Mouse (Mus musculus): ENCODE data around the gene Frmd4a. TPM values are rescaled to one million over a fixed set of nuclear protein-coding genes. Genes with fewer than 3 reads are reported as not detected.

The Frmd4a gene
- polyA plus RNA-seq, 1 experiment from 2014 or later, result 6.6 TPM

DNA sequence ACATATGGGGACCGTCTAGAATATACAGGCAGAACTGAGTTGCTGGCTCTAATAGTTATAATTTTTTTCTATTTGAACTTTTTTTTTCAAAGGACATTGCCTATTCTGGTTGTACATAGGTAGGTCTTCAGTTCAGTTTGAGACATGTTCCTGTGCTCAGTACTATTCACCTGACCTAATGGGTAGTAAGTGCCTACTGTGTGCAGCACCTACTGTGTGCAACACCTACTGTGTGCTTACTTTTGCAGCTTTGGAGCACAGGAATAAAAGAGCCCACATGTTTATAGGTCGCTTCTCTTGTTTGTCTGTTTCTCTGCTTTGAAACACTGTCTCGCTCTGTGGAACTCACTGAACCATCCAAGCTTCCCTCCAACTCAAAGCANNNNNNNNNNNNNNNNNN, 284.6 kb downstream of the Frmd4a start:
- H3K27ac ChIP-seq (ENCODE audit: low read depth), result no peak overlapping the region
- WGBS (ENCODE audit: insufficient replicate concordance), result 75% methylated on average over 3 of the region's 3 CpGs
- ATAC-seq (no peak), DNase-seq (no peak)
- H3K9ac ChIP-seq (replicated peaks), result no peak overlapping the region
- H3K4me3 ChIP-seq (ENCODE audit: low read depth, low read length), result no peak overlapping the region
- no peak overlapping the region for H3K4me2 ChIP-seq (ENCODE audit: low read depth, low read length)
- no peaks in the 10 kb centered on the region for H3K36me3 ChIP-seq (replicated peaks; ENCODE audit: insufficient read depth, low read length)
- no peaks in the 10 kb centered on the region for H3K27me3 ChIP-seq (ENCODE audit: insufficient read depth, low read length)
- TF ChIP-seq CTCF (IDR thresholded peaks at IDR 0.05; ENCODE audit: low read depth) (no peak), EP300 (IDR thresholded peaks at IDR 0.05; ENCODE audit: low read depth) (no peak)
- no peaks in the 10 kb centered on the region for H3K9me3 ChIP-seq (ENCODE audit: low read length)
- H3K4me1 ChIP-seq (ENCODE audit: insufficient read depth), result 0 out of 2 replicates have a peak, but pooled peaks cover 2% of the 10 kb centered on the region

- H3K4me3 ChIP-seq (ENCODE audit: low read depth, low read length), result no peak overlapping the region
- ATAC-seq (no peak), DNase-seq (no peak)
- no peak for TF ChIP-seq CTCF (IDR thresholded peaks at IDR 0.05; ENCODE audit: low read depth)
- no peak for TF ChIP-seq EP300 (IDR thresholded peaks at IDR 0.05; ENCODE audit: low read depth)
- H3K27ac ChIP-seq (ENCODE audit: low read depth), result no peak overlapping the region
- no peaks in the 10 kb centered on the region for H3K4me1 ChIP-seq (ENCODE audit: insufficient read depth)
- H3K36me3 ChIP-seq (replicated peaks; ENCODE audit: insufficient read depth, low read length), result no peaks in the 10 kb centered on the region
- no peak overlapping the region for H3K4me2 ChIP-seq (ENCODE audit: low read depth, low read length)
- no peak overlapping the region for H3K9ac ChIP-seq (replicated peaks)
- no peaks in the 10 kb centered on the region for H3K9me3 ChIP-seq (ENCODE audit: low read length)
- 71% methylated on average over 6 of the region's 6 CpGs for WGBS (ENCODE audit: insufficient replicate concordance)
- no peaks in the 10 kb centered on the region for H3K27me3 ChIP-seq (ENCODE audit: insufficient read depth, low read length)
Measured at GRCm38 (mm10) chr2:4307076-4307475, 289.6 kb downstream of the Frmd4a start.

DNA sequence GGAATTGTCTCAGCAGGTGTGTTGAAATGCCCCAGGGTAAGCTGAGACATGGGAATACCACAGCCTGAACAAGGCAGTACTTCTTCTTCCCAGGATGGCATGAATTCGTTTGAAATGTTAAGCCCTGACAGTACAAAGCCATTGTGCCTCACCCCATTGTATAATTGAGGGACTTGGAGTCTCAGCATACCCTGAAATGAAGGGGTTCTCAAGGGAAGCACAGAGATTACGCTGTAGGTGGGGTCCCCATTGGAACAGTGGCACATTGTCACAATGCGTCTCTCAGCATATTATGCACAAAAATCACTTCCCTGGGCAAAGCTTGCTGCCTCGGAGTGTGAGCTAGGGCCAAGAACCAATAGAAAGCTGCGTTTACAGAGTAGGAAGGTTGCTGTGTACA, 297.0 kb downstream of the Frmd4a start:
- TF ChIP-seq EP300 (IDR thresholded peaks at IDR 0.05; ENCODE audit: low read depth) (no peak), CTCF (IDR thresholded peaks at IDR 0.05; ENCODE audit: low read depth) (no peak)
- no peaks in the 10 kb centered on the region for H3K9me3 ChIP-seq (ENCODE audit: low read length)

GRCm38 (mm10) chr2:4316589-4316988, 299.1 kb downstream of the Frmd4a start:
- Histone ChIP-seq H3K4me3 (ENCODE audit: low read depth, low read length) (no peak overlapping the region), H3K4me1 (ENCODE audit: insufficient read depth) (no peaks in the 10 kb centered on the region), H3K9ac (replicated peaks) (no peak overlapping the region), H3K27ac (ENCODE audit: low read depth) (no peak overlapping the region), H3K4me2 (ENCODE audit: low read depth, low read length) (no peak overlapping the region), H3K27me3 (ENCODE audit: insufficient read depth, low read length) (no peaks in the 10 kb centered on the region), H3K9me3 (ENCODE audit: low read length) (no peaks in the 10 kb centered on the region), H3K36me3 (replicated peaks; ENCODE audit: insufficient read depth, low read length) (no peaks in the 10 kb centered on the region)
- ATAC-seq, result no peak
- TF ChIP-seq CTCF (IDR thresholded peaks at IDR 0.05; ENCODE audit: low read depth) (peak; percentile 53), EP300 (IDR thresholded peaks at IDR 0.05; ENCODE audit: low read depth) (no peak)
- DNase-seq, result no peak
- WGBS (ENCODE audit: insufficient replicate concordance), result 24% methylated on average over 2 of the region's 2 CpGs

More for the DNA sequence above, 297.0 kb downstream of the Frmd4a start:
- WGBS (ENCODE audit: insufficient replicate concordance), result 64% methylated on average over 5 of the region's 5 CpGs
- Histone ChIP-seq H3K9ac (replicated peaks) (no peak overlapping the region), H3K4me2 (ENCODE audit: low read depth, low read length) (no peak overlapping the region), H3K4me3 (ENCODE audit: low read depth, low read length) (no peak overlapping the region), H3K36me3 (replicated peaks; ENCODE audit: insufficient read depth, low read length) (no peaks in the 10 kb centered on the region), H3K27ac (ENCODE audit: low read depth) (no peak overlapping the region), H3K4me1 (ENCODE audit: insufficient read depth) (no peaks in the 10 kb centered on the region), H3K27me3 (ENCODE audit: insufficient read depth, low read length) (no peaks in the 10 kb centered on the region)
- ATAC-seq, result no peak
- no peak for DNase-seq

DNA sequence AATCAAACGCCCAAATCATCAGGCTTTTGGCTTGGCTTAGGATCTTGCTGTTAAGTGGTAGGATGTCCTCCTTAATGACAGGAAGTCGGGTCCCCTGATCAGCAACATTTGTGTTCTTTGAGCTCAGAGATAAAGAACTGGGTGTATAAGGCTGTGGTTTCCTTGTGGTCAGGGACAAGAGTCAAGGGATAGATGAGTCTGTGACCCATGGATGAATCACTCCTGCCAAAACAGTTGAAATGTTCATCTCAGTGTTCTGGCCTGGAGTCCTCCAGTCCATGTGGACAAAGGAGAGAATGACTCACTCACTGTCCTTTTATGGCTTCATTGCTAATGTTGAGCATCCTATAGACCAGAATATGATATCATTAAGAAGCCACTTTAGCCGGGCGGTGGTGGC, 300.6 kb downstream of the Frmd4a start:
- peak; percentile 43; the same call in 1 of the 2 replicates for ATAC-seq
- Histone ChIP-seq H3K27me3 (ENCODE audit: insufficient read depth, low read length) (no peaks in the 10 kb centered on the region), H3K9ac (replicated peaks) (no peak overlapping the region), H3K4me2 (ENCODE audit: low read depth, low read length) (no peak overlapping the region), H3K4me3 (ENCODE audit: low read depth, low read length) (no peak overlapping the region), H3K9me3 (ENCODE audit: low read length) (no peaks in the 10 kb centered on the region), H3K27ac (ENCODE audit: low read depth) (no peak overlapping the region), H3K4me1 (ENCODE audit: insufficient read depth) (no peaks in the 10 kb centered on the region), H3K36me3 (replicated peaks; ENCODE audit: insufficient read depth, low read length) (no peaks in the 10 kb centered on the region)
- DNase-seq, result no peak
- no peak for TF ChIP-seq EP300 (IDR thresholded peaks at IDR 0.05; ENCODE audit: low read depth)
- TF ChIP-seq CTCF (IDR thresholded peaks at IDR 0.05; ENCODE audit: low read depth), result no peak
- 27% methylated on average over 4 of the region's 4 CpGs for WGBS (ENCODE audit: insufficient replicate concordance)

DNA sequence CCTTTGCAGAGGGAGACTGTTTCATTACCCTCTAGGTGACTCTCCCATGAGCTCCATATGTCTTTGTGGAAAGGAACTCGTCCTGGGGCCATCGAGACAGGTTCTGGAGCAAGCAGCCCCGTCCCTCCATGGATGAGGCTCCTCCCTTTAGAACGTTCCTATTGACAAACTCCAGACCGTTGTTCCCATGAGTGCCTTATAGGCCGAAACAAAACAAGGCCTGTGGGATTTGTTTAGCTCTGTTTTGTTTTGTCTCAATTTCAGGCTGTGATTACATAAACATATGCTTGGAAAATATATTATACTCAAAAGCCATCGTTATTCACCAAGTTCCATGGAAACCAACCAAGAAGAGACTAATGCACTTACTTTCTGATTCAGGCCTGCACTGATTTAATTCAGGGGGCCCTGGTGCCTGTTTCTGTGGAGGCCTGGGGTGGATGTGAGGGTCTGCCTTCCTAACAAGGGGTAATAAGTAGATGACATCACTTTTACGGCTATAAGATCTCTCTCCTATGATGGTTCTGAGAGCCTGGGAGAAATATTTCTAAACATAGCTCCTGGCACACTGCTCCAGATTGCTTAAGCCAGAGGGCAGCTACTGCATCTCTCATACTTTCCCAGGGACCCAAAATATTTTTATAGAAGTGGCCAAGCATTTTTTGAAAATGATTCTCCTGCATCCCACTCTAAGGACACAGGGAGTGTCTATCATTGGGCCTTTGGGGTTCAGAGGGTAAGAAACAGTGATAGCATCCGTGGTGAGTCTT, 308.9 kb downstream of the Frmd4a start:
- Histone ChIP-seq H3K27me3 (ENCODE audit: insufficient read depth, low read length) (no peaks in the 10 kb centered on the region), H3K4me3 (ENCODE audit: low read depth, low read length) (no peak overlapping the region), H3K27ac (ENCODE audit: low read depth) (no peak overlapping the region), H3K4me2 (ENCODE audit: low read depth, low read length) (no peak overlapping the region), H3K9ac (replicated peaks) (no peak overlapping the region), H3K36me3 (replicated peaks; ENCODE audit: insufficient read depth, low read length) (no peaks in the 10 kb centered on the region), H3K4me1 (ENCODE audit: insufficient read depth) (no peaks in the 10 kb centered on the region), H3K9me3 (ENCODE audit: low read length) (no peaks in the 10 kb centered on the region)
- no peak for ATAC-seq
- 60% methylated on average over 9 of the region's 9 CpGs for WGBS (ENCODE audit: insufficient replicate concordance)
- TF ChIP-seq EP300 (IDR thresholded peaks at IDR 0.05; ENCODE audit: low read depth) (no peak), CTCF (IDR thresholded peaks at IDR 0.05; ENCODE audit: low read depth) (no peak)
- no peak for DNase-seq

All from liver, postnatal 0 days (tissue).